Mouse (Mus musculus) urinary bladder, adult 18-20 months (tissue): ENCODE measurements around the gene Col9a1.

Experiments used
- DNase-seq, 2 experiments: peaks; one replicate each; pipeline ENCODE4 v3.0.0; 2022; ENCODE audit warnings: low spot score in 2 of 2, mixed read lengths in 2 of 2

Col9a1 gene

GRCm38 (mm10) chr1:24222231-24222630 lies 44.8 kb downstream of the Col9a1 start:
- no peak for DNase-seq

- DNase-seq: no peak
These were observed 45.7 kb downstream of the Col9a1 start for GRCm38 (mm10) chr1:24222981-24223612.

DNA sequence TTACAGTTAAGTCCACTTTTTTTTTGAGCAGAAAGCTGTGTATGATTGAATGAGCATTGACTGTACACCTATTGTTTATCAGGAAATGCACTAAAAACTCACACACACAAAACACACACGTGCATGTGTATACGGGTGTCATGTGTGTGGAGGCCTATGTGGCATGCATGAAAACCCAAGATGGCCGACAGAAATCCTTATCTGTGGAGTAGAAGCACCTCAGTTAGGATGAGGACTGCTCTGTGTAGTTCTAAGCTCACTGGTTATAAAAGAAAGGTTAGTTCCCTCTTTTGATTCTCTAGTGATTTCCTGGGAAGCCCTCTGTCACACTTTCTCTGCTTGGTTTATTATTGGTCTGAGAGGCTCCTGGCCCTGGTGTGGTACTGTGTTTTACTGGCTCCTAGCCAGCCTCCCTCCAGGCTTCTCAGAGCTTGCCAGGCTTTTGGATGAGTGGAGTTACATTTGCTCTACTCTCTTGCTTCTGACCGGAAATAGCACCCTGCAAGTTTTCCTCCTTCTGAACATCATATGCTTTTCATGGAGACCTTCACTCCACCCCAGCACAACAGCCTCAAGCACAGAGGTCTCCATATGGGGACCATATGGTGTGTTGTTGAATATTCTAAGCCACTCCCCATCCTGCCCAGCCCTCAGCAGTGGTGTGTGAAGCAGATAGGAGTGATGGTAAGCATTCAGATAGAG lies 48.6 kb downstream of the Col9a1 start:
- DNase-seq: no peak

GRCm38 (mm10) chr1:24226941-24227711 lies 49.7 kb downstream of the Col9a1 start:
- DNase-seq: no peak

GRCm38 (mm10) chr1:24229552-24229951 lies 52.1 kb downstream of the Col9a1 start:
- DNase-seq: no peak

DNA sequence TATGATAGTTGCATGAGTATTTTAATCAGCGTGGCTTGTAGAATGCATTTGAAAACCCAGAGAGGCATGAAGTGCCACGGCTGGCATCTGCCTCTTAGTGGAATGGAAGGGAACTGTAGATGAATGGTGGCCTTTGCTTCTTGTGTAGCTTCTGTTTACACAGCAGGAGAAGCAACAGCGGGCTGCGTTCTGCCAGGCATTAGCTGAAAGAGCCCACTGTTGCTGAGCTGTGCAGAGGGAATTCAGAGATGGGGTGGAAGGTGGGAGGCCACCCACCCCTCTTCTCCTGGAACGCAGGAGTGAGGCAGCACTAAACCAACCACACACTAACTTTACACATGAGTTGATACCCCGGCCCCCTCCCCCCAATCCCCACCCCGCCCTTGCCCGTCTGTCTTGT lies 53.0 kb downstream of the Col9a1 start:
- DNase-seq: no peak

GRCm38 (mm10) chr1:24231504-24232270 lies 54.3 kb downstream of the Col9a1 start:
- DNase-seq: no peak

- DNase-seq: no peak
These were observed 58.9 kb downstream of the Col9a1 start for GRCm38 (mm10) chr1:24236330-24236729.

- DNase-seq: no peak
These were observed 62.8 kb downstream of the Col9a1 start for GRCm38 (mm10) chr1:24240039-24240691.

GRCm38 (mm10) chr1:24244931-24245330 lies 67.5 kb downstream of the Col9a1 start:
- no peak for DNase-seq

DNA sequence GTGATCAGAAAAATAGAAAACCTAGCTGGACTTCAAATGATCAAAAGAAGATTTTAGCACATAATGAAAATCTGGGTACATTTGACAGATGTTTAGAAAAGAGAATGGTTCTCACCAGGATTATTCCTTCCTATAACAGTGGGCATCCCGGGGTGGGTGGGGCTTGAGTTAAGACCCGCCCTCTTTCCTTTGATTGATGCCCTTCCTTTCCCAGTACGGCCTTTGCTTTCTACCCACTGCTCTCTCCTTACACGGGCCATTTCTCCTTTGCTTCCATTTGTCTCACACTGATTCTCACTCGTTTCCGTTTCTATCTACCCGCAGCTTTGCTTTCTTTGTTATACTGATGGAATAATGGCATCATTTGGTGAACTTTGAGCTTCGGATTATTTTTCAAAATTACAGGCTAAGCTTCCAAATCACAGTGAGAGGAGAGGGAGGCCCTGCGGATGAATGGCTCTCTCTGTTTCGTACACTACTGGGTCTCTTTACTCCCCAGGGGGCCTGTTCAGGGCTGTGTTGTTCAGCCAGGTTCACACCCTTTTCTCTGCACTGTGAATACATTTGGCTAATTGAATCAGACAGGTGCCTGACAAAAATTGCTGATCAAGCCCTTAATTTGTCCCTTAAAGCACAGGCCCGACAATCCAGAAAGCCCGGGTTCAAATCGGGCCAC lies 68.4 kb downstream of the Col9a1 start:
- DNase-seq: no peak

- DNase-seq: no peak
These were observed 71.1 kb downstream of the Col9a1 start for GRCm38 (mm10) chr1:24248294-24249104.

GRCm38 (mm10) chr1:24249105-24249664 lies 71.8 kb downstream of the Col9a1 start:
- no peak for DNase-seq

DNA sequence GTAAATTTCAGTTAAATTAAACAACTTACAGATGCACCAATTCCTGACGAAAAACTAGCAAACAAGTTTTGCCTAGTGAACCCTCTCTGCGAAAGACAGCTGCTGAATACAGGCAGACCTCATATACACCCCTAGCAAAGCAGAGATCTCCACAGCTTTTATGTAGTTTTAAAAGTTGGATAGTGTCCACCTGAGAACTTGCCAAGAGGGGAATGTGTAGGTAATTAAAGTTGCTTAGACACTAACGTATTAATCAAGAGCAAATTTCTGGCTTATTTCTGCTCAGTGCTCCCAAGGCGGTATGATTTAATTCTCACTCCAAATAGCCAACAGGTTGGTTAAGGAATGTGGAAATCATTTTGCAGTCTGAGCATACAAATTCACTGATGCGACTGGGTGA lies 80.6 kb downstream of the Col9a1 start:
- DNase-seq: no peak

GRCm38 (mm10) chr1:24259419-24259818 lies 82.0 kb downstream of the Col9a1 start:
- DNase-seq: no peak

DNA sequence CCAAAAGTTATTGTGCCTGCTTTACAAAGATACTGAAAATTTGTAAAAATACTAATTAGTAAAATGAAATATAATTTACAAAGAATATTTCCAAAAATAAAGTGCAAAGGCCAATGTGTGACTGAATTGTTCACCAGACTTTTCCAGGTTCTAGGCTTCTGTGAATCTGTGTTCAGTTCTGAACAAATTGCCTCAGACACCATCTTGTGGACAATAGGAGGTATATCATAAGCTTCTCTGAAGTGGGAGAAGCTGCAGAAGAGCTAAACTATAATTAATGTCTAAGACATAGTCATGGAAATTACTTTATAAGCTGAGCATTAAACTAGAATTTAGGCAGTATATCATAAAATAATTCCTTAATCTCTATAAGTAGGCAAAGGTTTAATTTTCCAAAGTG lies 83.8 kb downstream of the Col9a1 start:
- DNase-seq: no peak

- no peak for DNase-seq
These were observed 89.6 kb downstream of the Col9a1 start for GRCm38 (mm10) chr1:24267022-24267421.

DNA sequence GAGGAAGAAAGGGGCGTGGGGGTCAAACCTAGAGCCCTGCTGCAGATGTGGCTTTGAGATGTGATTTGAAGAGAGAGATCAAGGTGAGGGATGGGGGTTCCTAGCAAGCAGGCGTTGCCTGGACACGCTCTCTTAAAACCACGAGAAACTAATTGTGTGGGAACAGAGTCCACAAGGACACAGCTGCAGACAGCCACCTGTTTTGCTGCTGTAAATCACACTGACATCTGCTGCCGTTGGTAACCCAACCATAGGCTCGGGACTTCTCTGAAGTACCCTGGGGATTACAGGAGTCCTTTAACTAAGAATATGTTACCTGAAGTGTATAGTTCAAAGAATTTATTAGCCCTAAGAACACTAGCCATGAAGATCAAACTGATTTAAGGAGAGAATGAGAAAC lies 109.0 kb downstream of the Col9a1 start:
- no peak for DNase-seq

DNA sequence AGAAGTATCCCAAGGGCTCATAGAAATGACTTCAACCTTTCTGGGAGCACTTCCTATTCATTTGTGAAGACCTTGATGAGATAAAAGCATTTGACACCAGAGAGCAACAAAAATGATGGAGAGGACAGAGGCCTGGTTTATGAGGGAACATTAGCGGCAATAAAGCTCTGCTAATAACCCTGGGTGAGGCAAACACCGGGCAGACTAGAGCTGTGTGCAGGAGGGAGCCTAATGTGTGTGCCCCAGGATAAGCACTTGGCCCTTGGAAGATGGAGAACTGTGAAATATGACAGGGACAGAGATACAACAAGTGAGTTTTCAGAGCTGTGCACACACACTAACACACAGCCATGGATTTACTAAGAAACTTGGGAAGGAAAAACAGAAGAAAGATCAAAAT lies 115.1 kb downstream of the Col9a1 start:
- DNase-seq: no peak
